Mouse (Mus musculus): ENCODE data around the gene Zfp111. TPM values are rescaled to one million over a fixed set of nuclear protein-coding genes. Genes with fewer than 3 reads are reported as not detected.

Gene Zfp111
- polyA plus RNA-seq, 1 experiment from 2014 or later: 13.1 TPM

DNA sequence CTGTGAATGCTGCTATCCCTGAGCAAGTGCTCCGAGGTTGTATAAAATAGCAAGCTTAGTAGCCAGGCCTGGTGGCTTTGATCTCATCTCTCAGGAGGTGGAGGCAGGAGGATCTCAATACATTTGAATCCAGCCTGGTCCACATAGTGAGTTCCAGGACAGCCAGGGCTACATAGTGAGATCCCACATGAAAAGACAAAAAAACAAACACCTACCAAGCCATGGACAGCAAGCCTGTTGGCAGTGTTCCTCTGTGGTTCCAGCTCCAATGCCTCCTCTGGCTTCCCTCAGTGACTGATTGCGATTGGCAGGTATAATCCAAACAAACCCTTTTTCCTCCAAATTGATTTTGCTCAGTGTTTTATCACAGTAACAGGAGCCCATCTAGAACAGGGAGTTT, 947 bp downstream of the Zfp111 start:
- no peak for TF ChIP-seq CTCF (IDR thresholded peaks at IDR 0.05; ENCODE audit: low read depth)
- Histone ChIP-seq H3K27me3 (ENCODE audit: insufficient read depth, low read length) (no peaks in the 10 kb centered on the region), H3K4me3 (ENCODE audit: low read depth, low read length) (no peak overlapping the region), H3K36me3 (ENCODE audit: insufficient read depth) (0 out of 2 replicates have a peak, but pooled peaks cover 1% of the 10 kb centered on the region), H3K9me3 (ENCODE audit: low read depth, low read length) (no peaks in the 10 kb centered on the region), H3K27ac (ENCODE audit: low read depth) (no peak overlapping the region), H3K9ac (no peak overlapping the region), H3K4me2 (no peak overlapping the region), H3K4me1 (ENCODE audit: insufficient read depth) (no peaks in the 10 kb centered on the region)
- DNase-seq: no peak
- ATAC-seq (ENCODE audit: insufficient read depth): no peak
- 73% methylated on average over 2 of the region's 2 CpGs for WGBS

DNA sequence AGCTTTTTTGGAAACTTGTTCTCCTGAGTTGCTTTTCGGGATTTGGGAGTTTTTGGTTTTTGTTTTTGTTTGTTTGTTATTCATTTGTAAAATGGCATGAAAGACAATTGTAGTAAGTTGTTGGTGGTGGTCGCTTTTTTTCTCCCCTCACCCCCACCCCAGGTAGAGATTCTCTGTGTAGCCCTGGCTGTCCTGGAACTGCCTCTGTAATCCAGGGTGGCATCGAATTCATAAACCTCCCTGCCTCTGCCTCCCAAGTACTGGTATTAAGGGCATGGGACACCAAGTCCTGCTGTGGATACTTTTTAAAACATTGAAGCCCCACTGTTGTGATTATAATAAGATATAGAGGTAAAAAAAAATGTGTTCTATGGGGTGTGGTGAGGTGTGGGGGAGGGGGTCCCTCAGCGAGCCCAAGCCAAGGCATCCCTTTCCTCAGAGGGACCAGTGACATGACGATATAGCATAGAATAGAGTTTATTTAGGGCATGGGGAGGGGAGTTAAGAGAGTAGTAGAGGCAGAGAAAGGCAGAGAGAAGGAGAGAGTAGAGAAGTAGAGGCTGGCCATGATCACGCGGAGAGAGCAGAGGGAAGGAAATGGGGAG, 2.9 kb downstream of the Zfp111 start:
- no peaks in the 10 kb centered on the region for H3K4me1 ChIP-seq (ENCODE audit: insufficient read depth)
- peak overlapping the region; percentile 64 for H3K4me3 ChIP-seq (ENCODE audit: low read depth, low read length)
- TF ChIP-seq CTCF (IDR thresholded peaks at IDR 0.05; ENCODE audit: low read depth): no peak
- no peak overlapping the region for H3K9ac ChIP-seq
- no peaks in the 10 kb centered on the region for H3K27me3 ChIP-seq (ENCODE audit: insufficient read depth, low read length)
- peaks cover 11% of the 10 kb centered on the region; the same call in 1 of the 2 replicates for H3K36me3 ChIP-seq (ENCODE audit: insufficient read depth)
- H3K27ac ChIP-seq (ENCODE audit: low read depth): no peak overlapping the region
- peak overlapping the region; percentile 68 for H3K4me2 ChIP-seq
- WGBS: 65% methylated on average over 7 of the region's 7 CpGs
- DNase-seq: no peak
- peak; percentile 58 for ATAC-seq (ENCODE audit: insufficient read depth)
- no peaks in the 10 kb centered on the region for H3K9me3 ChIP-seq (ENCODE audit: low read depth, low read length)

DNA sequence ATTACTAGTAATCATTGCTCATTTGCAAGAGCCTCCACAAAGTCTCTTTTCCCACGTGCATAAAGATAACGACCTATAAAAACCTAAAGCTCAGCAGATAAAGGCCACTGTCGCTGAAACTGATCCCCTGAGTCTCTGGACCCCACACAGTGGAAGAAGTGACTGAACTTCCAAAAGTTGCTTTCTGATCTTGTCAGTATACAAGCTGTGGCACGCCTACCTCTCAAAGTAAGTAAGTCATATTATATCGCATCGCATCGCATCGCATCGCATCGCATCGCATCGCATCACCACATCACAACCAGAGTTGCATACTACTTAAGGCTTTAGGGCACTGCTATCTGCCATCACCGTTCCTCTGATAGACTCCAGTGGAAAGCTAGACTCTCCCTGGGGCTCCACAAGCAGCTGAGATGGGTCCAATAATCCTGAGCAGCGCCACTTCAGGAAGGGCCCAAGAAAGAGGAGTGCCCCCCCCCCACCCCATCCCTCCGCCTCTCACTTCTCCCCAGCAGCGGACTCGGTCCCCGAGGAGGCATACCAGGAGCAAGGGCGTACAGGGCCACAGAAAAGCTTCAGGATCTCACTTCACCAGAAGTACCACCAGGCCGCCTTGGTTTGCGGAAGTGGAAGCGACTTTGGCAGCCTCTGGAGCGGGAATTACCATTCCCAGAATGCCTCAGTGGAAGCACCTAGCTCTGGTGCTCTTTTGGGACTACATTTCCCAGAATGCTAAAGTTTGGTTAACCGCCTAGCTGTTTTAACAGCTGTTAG, 3.6 kb downstream of the Zfp111 start:
- Histone ChIP-seq H3K27me3 (ENCODE audit: insufficient read depth, low read length) (no peaks in the 10 kb centered on the region), H3K4me2 (peak overlapping the region; percentile 68), H3K9me3 (ENCODE audit: low read depth, low read length) (no peaks in the 10 kb centered on the region), H3K4me1 (ENCODE audit: insufficient read depth) (no peaks in the 10 kb centered on the region), H3K27ac (ENCODE audit: low read depth) (peak overlapping the region; percentile 87), H3K36me3 (ENCODE audit: insufficient read depth) (peaks cover 15% of the 10 kb centered on the region; the same call in 1 of the 2 replicates), H3K4me3 (ENCODE audit: low read depth, low read length) (peak overlapping the region; percentile 64), H3K9ac (peak overlapping the region; percentile 90)
- DNase-seq (peak; percentile 94), ATAC-seq (ENCODE audit: insufficient read depth) (peak; percentile 94)
- WGBS: 15% methylated on average over 24 of the region's 24 CpGs
- TF ChIP-seq CTCF (IDR thresholded peaks at IDR 0.05; ENCODE audit: low read depth): no peak

DNA sequence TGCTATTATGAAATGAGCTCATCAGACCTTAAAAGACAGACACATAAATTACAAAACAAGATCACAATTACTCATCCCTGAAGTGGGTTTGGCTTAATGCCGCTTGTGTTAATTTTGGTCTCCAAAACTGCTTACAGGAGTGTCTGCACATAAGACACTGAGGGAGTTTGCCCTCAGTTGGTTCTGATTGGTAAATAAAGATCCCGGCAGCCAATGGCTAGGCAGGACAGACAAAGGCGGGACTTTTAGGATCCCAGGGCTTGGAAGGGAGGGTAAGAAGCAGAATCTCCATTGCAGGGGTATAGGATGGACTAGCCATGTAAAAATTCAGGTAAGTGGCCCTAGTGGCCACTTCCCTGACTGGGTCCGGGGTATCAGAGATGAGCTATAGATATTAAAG, 14.3 kb downstream of the Zfp111 start:
- H3K4me2 ChIP-seq: no peak overlapping the region
- DNase-seq (no peak), ATAC-seq (ENCODE audit: insufficient read depth) (no peak)
- H3K36me3 ChIP-seq (ENCODE audit: insufficient read depth): peaks cover 62% of the 10 kb centered on the region
- no peak overlapping the region for H3K27ac ChIP-seq (ENCODE audit: low read depth)
- H3K9me3 ChIP-seq (ENCODE audit: low read depth, low read length): peaks cover 4% of the 10 kb centered on the region; the same call in 1 of the 2 replicates
- no peak overlapping the region for H3K9ac ChIP-seq
- no peaks in the 10 kb centered on the region for H3K27me3 ChIP-seq (ENCODE audit: insufficient read depth, low read length)
- no peak for TF ChIP-seq CTCF (IDR thresholded peaks at IDR 0.05; ENCODE audit: low read depth)
- no peak overlapping the region for H3K4me3 ChIP-seq (ENCODE audit: low read depth, low read length)
- 92% methylated on average over 4 of the region's 4 CpGs for WGBS
- H3K4me1 ChIP-seq (ENCODE audit: insufficient read depth): no peaks in the 10 kb centered on the region

GRCm38 (mm10) chr7:24193157-24193556, 18.1 kb downstream of the Zfp111 start:
- no peaks in the 10 kb centered on the region for H3K4me1 ChIP-seq (ENCODE audit: insufficient read depth)
- H3K4me3 ChIP-seq (ENCODE audit: low read depth, low read length): no peak overlapping the region
- no peak overlapping the region for H3K4me2 ChIP-seq
- no peaks in the 10 kb centered on the region for H3K27me3 ChIP-seq (ENCODE audit: insufficient read depth, low read length)
- H3K9ac ChIP-seq: no peak overlapping the region
- DNase-seq: no peak
- 81% methylated on average over 3 of the region's 3 CpGs for whole genome bisulfite sequencing
- no peak overlapping the region for H3K27ac ChIP-seq (ENCODE audit: low read depth)
- TF ChIP-seq CTCF (IDR thresholded peaks at IDR 0.05; ENCODE audit: low read depth): no peak
- peaks cover 25% of the 10 kb centered on the region for H3K36me3 ChIP-seq (ENCODE audit: insufficient read depth)
- no peaks in the 10 kb centered on the region for H3K9me3 ChIP-seq (ENCODE audit: low read depth, low read length)
- no peak for ATAC-seq (ENCODE audit: insufficient read depth)

GRCm38 (mm10) chr7:24191361-24191760, 19.9 kb downstream of the Zfp111 start:
- no peaks in the 10 kb centered on the region for H3K4me1 ChIP-seq (ENCODE audit: insufficient read depth)
- no peak for TF ChIP-seq CTCF (IDR thresholded peaks at IDR 0.05; ENCODE audit: low read depth)

DNA sequence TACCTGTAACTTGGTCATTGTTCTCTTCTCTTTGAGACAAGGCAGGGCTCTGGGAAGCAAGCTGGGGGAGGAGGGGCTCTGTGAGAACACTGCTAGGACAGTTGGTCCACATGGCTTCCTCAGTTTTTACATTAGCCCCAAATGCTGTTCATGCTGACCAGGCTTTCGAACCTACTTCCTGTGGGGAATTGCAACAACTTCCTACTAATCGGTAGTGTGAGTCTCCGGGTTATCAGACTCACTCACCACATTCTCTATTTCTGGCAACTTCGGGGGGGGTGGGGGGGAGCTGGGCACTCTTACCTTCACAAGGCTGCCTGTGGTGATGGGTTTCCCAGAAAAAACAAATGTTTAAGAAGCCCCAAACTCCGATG, 21.7 kb downstream of the Zfp111 start:
- H3K9me3 ChIP-seq (ENCODE audit: low read depth, low read length): no peaks in the 10 kb centered on the region
- H3K36me3 ChIP-seq (ENCODE audit: insufficient read depth): peaks cover 2% of the 10 kb centered on the region
- H3K4me1 ChIP-seq (ENCODE audit: insufficient read depth): no peaks in the 10 kb centered on the region
- no peaks in the 10 kb centered on the region for H3K27me3 ChIP-seq (ENCODE audit: insufficient read depth, low read length)
- H3K4me2 ChIP-seq: no peak overlapping the region
- no peak overlapping the region for H3K27ac ChIP-seq (ENCODE audit: low read depth)
- no peak for TF ChIP-seq CTCF (IDR thresholded peaks at IDR 0.05; ENCODE audit: low read depth)
- no peak overlapping the region for H3K4me3 ChIP-seq (ENCODE audit: low read depth, low read length)
- DNase-seq: no peak
- no peak overlapping the region for H3K9ac ChIP-seq
- 75% methylated on average over 5 of the region's 5 CpGs for WGBS
- ATAC-seq (ENCODE audit: insufficient read depth): no peak

More at GRCm38 (mm10) chr7:24191361-24191760, 19.9 kb downstream of the Zfp111 start:
- 56% methylated on average over 2 of the region's 2 CpGs for WGBS
- H3K27ac ChIP-seq (ENCODE audit: low read depth): no peak overlapping the region
- no peak overlapping the region for H3K4me2 ChIP-seq
- H3K9ac ChIP-seq: no peak overlapping the region
- ATAC-seq (ENCODE audit: insufficient read depth) (no peak), DNase-seq (no peak)
- H3K36me3 ChIP-seq (ENCODE audit: insufficient read depth): peaks cover 11% of the 10 kb centered on the region
- H3K9me3 ChIP-seq (ENCODE audit: low read depth, low read length): no peaks in the 10 kb centered on the region
- no peak overlapping the region for H3K4me3 ChIP-seq (ENCODE audit: low read depth, low read length)
- no peaks in the 10 kb centered on the region for H3K27me3 ChIP-seq (ENCODE audit: insufficient read depth, low read length)
